Mouse (Mus musculus) G1E (cell line): Measurements from ENCODE around the gene Pkd1l2. TPM values are rescaled to one million over a fixed set of nuclear protein-coding genes. Genes with fewer than 3 reads are reported as not detected.
A peak's percentile ranks its signal among the peaks of the same experiment; 100 is the strongest.

Experiments used
- ATAC-seq: 2 replicates; pipeline ENCODE4 v1.8.0; 2016; ENCODE audit warnings: mild to moderate bottlenecking; ENCODE audit not compliant: insufficient number of reproducible peaks, poor library complexity, low FRiP score, severe bottlenecking; ENCODE audit errors: extremely low read depth
- DNase-seq: peaks from one replicate; pipeline ENCODE4 v3.0.0; 2012; ENCODE audit warnings: low spot score
- H3K27me3 ChIP-seq: 2 replicates; pipeline ENCODE4 v1.6.1; 2012; ENCODE audit warnings: mild to moderate bottlenecking, low read length, inconsistent platforms; ENCODE audit not compliant: insufficient read depth
- H3K36me3 ChIP-seq: replicated peaks from 2 replicates; pipeline ENCODE3; 2012; ENCODE audit warnings: mild to moderate bottlenecking, inconsistent platforms
- H3K4me1 ChIP-seq: 2 replicates; pipeline ENCODE4 v1.6.1; 2012; ENCODE audit warnings: low read depth, low read length, inconsistent platforms, mixed read lengths; ENCODE audit not compliant: insufficient read depth
- H3K4me3 ChIP-seq: 2 replicates; pipeline ENCODE4 v1.5.1; 2012; ENCODE audit warnings: low read depth, mild to moderate bottlenecking, inconsistent platforms, low read length, moderate library complexity, mixed read lengths
- H3K9me3 ChIP-seq: replicated peaks from 2 replicates; pipeline ENCODE4 v1.6.1; 2012; ENCODE audit warnings: inconsistent platforms
- CTCF ChIP-seq: IDR thresholded peaks from 2 replicates; pipeline ENCODE4 v1.5.1; 2012; ENCODE audit warnings: low read depth, low read length, inconsistent platforms, mixed read lengths
- GATA1 ChIP-seq: IDR thresholded peaks from 2 replicates; pipeline ENCODE4 v1.6.1; 2012; ENCODE audit warnings: borderline replicate concordance, low read length, inconsistent platforms, mixed read lengths
- GATA2 ChIP-seq: IDR thresholded peaks from 2 replicates; pipeline ENCODE4 v1.6.1; 2012; ENCODE audit warnings: low read depth, low read length, inconsistent platforms, borderline replicate concordance
- POLR2AphosphoS5 ChIP-seq: IDR thresholded peaks from 2 replicates; pipeline ENCODE4 v1.6.1; 2012; ENCODE audit warnings: low read depth, low read length, inconsistent platforms; ENCODE audit not compliant: insufficient replicate concordance
- TAL1 ChIP-seq: conservative IDR thresholded peaks from 2 replicates; pipeline ENCODE4 v1.6.1; 2012; ENCODE audit warnings: low read depth, low read length, inconsistent platforms, mixed read lengths
- polyA plus RNA-seq: library from polyadenylated mRNA; stranded (reverse); fragments of >175 nt; gene quantifications from 2 replicates; pipeline ENCODE4 v1.2.3, GENCODE M21; 2012
- total RNA-seq, 2 experiments: library from RNA; stranded (forward) in 1 of 2; stranded (reverse) in 1 of 2; fragments of 200-1000 nt in 1 of 2; fragments of >200 nt in 1 of 2; fragmentation: Nextera tagmentation in 1 of 2; gene quantifications; 2 replicates each; pipeline ENCODE4 v1.2.3; 2014 to 2017

Pkd1l2 gene
- total and polyA plus RNA-seq, 3 experiments, result 0.09 to 0.60 (median 0.16) TPM

DNA sequence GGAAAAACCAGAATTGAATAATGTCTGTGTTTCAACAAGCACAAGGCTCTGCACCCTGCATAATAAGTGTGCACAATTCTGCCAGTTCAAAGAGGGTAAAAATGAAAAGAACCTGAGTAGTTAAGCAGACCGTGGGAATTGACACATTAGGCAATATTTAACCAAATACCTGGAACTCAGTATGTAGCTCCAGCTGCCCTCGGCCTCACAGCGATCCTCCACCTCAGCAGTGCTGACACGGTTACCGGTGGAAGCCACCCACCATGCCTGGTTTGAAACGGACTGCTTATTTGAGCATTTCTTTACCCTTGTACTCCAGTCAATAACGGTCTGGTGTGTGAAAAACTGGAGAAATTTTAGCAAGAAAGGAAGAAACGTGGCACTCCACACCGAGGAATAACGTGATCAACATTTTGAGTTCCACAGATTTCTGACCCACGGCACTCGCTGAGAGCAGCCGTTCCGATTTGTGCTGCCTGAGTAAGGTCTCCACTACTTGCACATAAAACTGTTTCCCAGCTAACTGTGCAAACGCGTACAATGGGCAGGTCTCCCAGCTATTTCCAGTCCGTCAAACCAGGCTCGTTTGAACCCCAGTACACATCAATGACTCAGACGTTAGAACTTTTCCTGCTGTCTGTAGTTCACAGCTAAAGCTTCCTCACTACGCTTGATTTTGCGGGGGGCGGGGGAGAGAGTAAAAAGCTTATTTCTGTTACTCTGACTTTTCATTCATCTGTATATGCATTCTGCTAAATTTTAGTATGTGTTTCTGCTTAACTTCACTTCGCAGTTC, 89.9 kb downstream of the Pkd1l2 start:
- Histone ChIP-seq H3K4me3 (peak overlapping the region; percentile 77), H3K27me3 (peaks cover 5% of the 10 kb centered on the region; the same call in 1 of the 2 replicates), H3K9me3 (no peaks in the 10 kb centered on the region), H3K36me3 (peaks cover 35% of the 10 kb centered on the region), H3K4me1 (peaks cover 29% of the 10 kb centered on the region)
- DNase-seq (no peak), ATAC-seq (no peak)
- TF ChIP-seq GATA1, result no peak
- no peak for TF ChIP-seq POLR2AphosphoS5
- TF ChIP-seq TAL1, result no peak
- TF ChIP-seq GATA2, result no peak
- no peak for TF ChIP-seq CTCF

DNA sequence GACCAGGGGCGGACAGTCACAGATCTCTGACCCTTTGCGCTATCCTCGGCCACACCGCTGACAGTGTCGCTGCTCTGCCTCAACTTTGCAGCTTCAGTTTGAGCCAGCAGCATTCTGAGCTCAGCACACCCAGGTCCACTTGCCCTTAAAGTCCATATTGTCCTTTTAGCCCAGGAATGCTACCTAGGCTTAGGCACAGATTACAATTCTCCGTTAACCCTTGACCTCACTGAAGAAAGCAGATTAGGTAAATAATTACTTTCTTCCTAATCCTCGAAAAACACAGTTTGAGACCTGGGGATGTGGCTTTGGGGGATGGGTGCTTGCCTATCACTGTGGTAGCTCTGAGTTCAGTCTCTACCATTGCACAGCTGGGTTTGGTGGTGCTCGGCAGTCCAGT, 91.0 kb downstream of the Pkd1l2 start:
- Histone ChIP-seq H3K4me3 (no peak overlapping the region), H3K36me3 (peaks cover 46% of the 10 kb centered on the region), H3K4me1 (peaks cover 29% of the 10 kb centered on the region), H3K27me3 (0 out of 2 replicates have a peak, but pooled peaks cover 5% of the 10 kb centered on the region), H3K9me3 (no peaks in the 10 kb centered on the region)
- DNase-seq (no peak), ATAC-seq (no peak)
- no peak for TF ChIP-seq GATA2

DNA sequence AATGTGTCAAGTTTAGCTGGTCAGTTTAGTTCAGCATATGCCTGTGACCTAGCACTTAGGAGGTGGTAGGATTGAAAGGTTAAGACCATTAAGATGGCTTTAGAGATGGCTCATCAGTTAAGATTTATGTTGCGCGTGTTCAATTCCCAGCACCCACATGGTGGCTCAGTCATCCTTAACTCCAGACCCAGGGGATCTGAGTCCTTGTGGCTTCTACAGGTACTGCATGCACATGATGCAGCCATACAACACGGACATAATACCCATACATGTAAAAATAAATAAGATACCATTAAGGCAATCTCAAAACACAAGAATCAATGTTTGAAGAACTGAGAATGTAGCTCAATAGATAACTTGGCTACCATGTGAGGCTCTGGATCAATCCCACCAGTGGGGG, 92.4 kb downstream of the Pkd1l2 start:
- ATAC-seq, result no peak
- H3K9me3 ChIP-seq, result no peaks in the 10 kb centered on the region
- no peak for TF ChIP-seq TAL1
- TF ChIP-seq GATA2, result no peak
- TF ChIP-seq POLR2AphosphoS5, result no peak
- TF ChIP-seq CTCF, result no peak
- no peak for TF ChIP-seq GATA1
- no peak overlapping the region for H3K4me3 ChIP-seq
- DNase-seq, result no peak
- H3K36me3 ChIP-seq, result peaks cover 60% of the 10 kb centered on the region
- peaks cover 29% of the 10 kb centered on the region for H3K4me1 ChIP-seq
- 0 out of 2 replicates have a peak, but pooled peaks cover 3% of the 10 kb centered on the region for H3K27me3 ChIP-seq

DNA sequence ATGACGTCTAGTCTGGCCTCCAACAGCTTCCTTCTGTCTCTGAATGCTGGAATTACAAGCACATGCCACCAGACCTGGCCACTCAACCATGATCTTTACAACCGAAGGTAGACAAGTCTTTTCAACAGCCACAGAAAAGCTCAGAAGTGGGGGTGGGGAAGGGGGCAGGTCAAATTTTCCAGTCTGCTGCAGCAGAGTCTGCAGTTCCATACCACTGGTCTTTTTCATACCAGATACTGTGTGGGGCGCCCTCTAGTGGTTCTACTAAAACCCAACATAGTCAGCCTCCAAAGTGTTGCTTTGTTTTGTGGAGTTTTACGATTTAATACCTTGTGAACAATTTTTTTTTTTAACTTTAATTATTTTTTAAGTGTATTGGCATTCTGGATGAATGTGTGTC, 102.1 kb downstream of the Pkd1l2 start:
- no peak for ATAC-seq
- Histone ChIP-seq H3K4me1 (peaks cover 21% of the 10 kb centered on the region), H3K4me3 (no peak overlapping the region; the same call in 1 of the 2 replicates), H3K27me3 (peaks cover 2% of the 10 kb centered on the region), H3K36me3 (peaks cover 35% of the 10 kb centered on the region), H3K9me3 (no peaks in the 10 kb centered on the region)
- no peak for TF ChIP-seq GATA2
- TF ChIP-seq POLR2AphosphoS5, result no peak
- no peak for TF ChIP-seq TAL1
- TF ChIP-seq CTCF, result peak; percentile 58
- TF ChIP-seq GATA1, result no peak
- DNase-seq, result peak; percentile 28

DNA sequence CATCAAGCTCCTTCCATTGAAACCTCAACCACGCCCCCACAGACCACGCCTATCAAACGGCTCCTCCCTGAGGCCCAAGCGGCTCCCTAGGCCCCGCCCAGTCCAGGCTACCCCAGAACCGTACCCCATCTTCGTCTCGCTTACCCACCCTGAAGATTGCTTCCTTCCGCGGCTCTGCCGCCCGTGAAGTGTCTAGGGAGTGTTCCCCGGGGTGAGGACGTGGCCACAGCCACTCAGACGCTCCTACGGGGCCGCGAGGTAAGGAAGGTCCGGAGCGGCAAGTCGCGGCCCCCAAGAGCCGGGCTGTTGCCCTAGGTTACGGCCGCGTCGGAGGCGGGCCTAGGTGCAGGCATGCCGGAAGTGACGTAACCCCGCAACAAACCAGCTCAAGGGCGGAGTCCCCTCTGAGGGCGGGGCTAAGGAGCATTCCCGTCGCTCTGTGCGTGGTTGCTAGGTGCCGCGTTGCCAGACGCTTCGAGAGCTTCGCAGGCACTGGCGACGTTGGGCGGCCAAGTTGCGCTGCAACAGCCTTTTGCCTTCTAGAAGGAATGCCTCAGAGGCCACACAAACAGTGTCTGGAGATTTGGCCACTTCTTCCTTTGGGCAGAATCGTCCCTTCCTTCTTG, 103.5 kb downstream of the Pkd1l2 start, which contains the start of gene 1700030J22Rik:
1700030J22Rik (minus strand) TSS at position 329 of the 626 bp plus-strand sequence.
- peak; percentile 95 for ATAC-seq
- peak within 1 kb of the TSS; percentile 82 for H3K4me3 ChIP-seq
- H3K4me1 ChIP-seq, result peaks cover 25% of the 10 kb centered on the region
- no peaks in the 10 kb centered on the region for H3K9me3 ChIP-seq
- peaks cover 24% of the 10 kb centered on the region for H3K36me3 ChIP-seq
- DNase-seq, result peak; percentile 92
- H3K27me3 ChIP-seq, result peaks cover 9% of the 10 kb centered on the region
- no peak for TF ChIP-seq CTCF
- no peak for TF ChIP-seq GATA1
- no peak for TF ChIP-seq TAL1
- TF ChIP-seq POLR2AphosphoS5, result no peak
- TF ChIP-seq GATA2, result no peak

DNA sequence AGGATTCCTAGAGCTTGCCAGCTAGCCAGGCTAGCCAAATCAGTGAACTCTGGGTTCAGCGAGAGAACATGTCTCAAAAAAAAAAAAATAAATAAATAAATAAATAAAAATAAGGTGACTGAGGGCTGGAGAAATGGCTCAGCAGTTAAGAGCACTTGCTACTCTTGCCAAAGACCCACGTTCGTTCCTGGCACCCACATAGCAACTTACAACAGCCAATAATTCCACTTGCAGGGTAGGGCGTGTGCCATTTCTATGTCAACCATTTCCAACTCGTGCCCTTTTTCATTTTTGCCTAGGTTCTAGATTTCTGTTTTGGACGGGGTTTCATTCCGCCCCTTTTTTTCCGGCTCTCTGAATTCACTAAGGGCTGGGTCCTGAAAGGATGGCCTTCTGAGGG, 104.2 kb downstream of the Pkd1l2 start:
- peak overlapping the region; percentile 82 for H3K4me3 ChIP-seq
- H3K36me3 ChIP-seq, result peaks cover 18% of the 10 kb centered on the region
- H3K27me3 ChIP-seq, result peaks cover 12% of the 10 kb centered on the region
- no peak for TF ChIP-seq GATA1
- no peak for TF ChIP-seq TAL1
- no peak for TF ChIP-seq CTCF
- TF ChIP-seq POLR2AphosphoS5, result no peak
- no peak for TF ChIP-seq GATA2
- peaks cover 25% of the 10 kb centered on the region for H3K4me1 ChIP-seq
- DNase-seq (no peak), ATAC-seq (no peak)
- no peaks in the 10 kb centered on the region for H3K9me3 ChIP-seq
